Mouse (Mus musculus) spleen, postnatal 0 days (tissue): ENCODE measurements around the gene Rpp30. TPM values are rescaled to one million over a fixed set of nuclear protein-coding genes. Genes with fewer than 3 reads are reported as not detected.

Experiments used
- polyA plus RNA-seq: library from polyadenylated mRNA; unstranded; fragments of >200 nt; fragmentation: Nextera tagmentation; extraction: Ambion mirVana; gene quantifications from 2 replicates; pipeline ENCODE4 v1.2.1, GENCODE M21; 2015

The Rpp30 gene
- polyA plus RNA-seq = 53.4 and 57.9 TPM in 2 replicates

GRCm38 (mm10) chr19:36083262-36084225, at the start of gene Rpp30:
Rpp30 (plus strand) TSS chr19:36083716.

GRCm38 (mm10) chr19:36057231-36057811, 26.2 kb upstream of the Rpp30 start, which contains the start of gene Htr7:
Htr7 (minus strand) TSS chr19:36057507.

GRCm38 (mm10) chr19:36119783-36120471, 36.4 kb downstream of the Rpp30 start, which contains the start of gene Ankrd1:
Ankrd1 (minus strand) TSS chr19:36120099.

Other genes starting within 250 kb of the Rpp30 start
- 0.05 and 0.12 TPM in 2 replicates for gene Htr7, start 26.2 kb upstream of the Rpp30 start, polyA plus RNA-seq
- 0.07 TPM in 1 of 2 replicates, not detected in the other for gene Ankrd1, start 36.4 kb downstream of the Rpp30 start, polyA plus RNA-seq